Mouse (Mus musculus) kidney, postnatal 14 days (tissue): Measurements from ENCODE around the gene Frmpd1.
A peak's percentile ranks its signal among the peaks of the same experiment; 100 is the strongest.

Experiments used
- DNase-seq: peaks from one replicate; pipeline ENCODE4 v3.0.0; 2022; ENCODE audit warnings: mixed read lengths

Frmpd1 gene

DNA sequence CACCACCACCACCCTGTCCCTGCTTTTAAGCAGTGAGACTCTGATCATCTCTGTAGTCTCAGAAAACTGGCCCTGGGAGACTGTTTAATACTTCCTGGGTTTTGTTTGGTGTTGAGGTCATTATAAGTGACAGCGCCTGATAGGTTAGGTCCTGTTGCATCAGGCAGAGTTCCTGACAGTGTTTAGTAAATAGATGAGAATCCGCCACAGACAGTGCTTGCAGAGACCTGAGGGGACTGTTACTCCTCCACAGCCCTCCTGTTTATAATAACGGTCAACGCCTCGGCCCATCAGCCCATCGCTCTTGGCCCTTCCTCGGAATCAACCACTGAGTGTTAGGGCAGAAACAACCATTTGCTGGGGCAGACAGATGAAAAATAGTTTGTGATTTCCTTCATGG lies 57.5 kb downstream of the Frmpd1 start:
- DNase-seq = no peak

DNA sequence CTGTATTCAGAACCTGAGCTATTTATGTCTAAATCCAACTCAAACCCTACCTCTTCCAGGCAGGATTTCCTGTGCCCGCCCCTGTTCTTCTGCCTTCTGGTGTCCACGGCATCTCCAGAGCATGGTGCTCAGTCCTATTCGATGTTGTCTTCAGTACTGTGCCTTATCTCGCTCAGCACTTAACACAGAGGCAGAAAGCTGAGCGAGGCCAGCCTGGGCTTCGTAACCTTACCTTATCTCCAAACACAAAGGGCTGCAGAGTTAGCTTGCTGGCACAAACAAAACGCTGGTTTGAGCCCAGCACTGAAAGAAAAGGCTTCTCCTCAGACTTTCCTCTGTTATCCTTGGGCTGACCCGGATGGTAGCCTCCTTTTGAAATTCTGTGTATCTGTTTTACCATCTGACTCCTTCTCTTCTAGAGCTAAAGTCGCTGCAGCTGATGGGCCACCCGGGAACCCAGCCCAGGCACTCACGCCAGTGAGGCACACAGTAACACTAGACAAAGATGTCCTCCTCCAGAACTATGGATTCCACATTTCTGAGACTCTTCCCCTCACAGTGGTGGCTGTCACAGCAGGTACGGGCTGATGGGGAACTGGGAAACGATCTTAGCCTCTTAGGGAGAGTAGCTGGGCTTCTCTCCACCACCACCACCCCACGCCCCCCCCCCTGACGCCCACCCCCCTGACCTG lies 58.7 kb downstream of the Frmpd1 start:
- DNase-seq = no peak

DNA sequence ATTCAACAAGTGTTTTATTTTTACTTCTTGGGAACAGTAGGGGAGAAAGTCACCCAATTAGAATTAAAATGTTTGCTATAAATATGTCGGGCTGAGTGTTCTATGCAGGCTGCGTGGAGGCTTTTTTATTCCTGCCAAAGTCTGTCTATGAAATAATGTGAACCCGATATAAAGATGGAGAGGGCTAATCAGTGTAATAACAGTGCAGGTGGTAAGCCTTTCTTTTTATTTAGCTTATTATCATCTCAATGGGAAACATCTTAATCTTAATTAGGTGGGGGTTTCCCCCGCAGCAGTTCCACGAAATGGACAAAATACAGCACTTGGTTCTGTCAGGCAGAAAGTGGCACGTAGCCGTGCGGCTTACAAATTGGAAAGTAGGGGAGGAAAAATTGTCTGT lies 66.6 kb downstream of the Frmpd1 start:
- DNase-seq = no peak

DNA sequence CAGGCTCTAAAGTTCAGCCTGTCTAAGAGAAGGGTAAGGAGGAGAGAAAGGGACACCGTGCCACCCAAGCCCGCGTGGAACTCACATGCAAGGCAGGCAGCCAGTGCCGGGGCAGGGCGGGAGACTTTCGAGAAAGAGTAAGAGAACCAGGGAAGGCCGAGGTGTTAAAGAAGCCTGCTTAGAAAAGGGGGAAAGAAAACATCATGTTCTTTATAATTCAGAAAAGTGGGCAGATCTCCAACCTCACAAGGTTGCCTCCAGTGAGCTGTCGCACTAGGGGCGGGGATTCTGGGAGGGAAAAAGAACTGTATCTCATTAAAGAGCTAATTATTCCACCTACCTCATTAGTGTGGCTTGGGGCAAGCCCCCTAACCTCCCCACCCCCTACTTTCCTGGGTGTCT lies 68.2 kb downstream of the Frmpd1 start:
- DNase-seq = no peak

DNA sequence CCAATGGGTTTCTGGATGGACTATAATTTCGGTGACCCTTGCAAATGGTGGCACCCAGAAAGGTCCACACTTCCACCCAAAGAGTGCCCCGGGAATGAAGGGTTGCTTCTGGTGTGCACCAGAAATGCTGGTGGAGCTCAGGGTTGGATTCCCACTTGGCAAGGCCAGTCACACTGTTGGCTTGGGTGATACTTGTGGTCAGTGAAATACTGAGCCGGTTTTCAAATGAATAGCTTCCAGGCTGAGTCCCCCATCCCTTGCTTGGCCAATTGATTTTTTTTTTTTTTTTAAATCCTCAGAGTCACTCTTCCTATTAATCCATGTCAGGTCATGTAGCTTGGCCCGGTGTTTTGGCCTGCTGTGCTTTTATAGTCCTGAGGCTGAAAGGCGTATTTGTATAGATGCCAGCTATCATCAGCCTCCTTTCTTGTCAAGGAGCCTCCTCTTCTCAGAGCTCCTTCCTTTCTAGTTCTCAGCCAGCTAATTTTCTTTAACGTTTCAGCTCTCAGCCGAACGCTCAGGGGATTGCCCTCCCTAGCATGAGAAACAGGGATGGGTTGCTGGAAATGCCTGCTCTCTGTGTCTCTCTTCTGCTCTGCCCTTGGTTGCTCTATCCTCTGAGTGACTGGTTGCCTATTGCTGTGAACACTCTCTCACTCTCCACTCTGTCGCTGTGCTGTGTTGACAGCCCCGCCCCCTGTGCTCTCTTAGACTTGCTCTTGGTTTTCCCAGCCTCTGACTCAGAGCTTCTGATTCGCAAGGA lies 69.3 kb downstream of the Frmpd1 start:
- DNase-seq = no peak

DNA sequence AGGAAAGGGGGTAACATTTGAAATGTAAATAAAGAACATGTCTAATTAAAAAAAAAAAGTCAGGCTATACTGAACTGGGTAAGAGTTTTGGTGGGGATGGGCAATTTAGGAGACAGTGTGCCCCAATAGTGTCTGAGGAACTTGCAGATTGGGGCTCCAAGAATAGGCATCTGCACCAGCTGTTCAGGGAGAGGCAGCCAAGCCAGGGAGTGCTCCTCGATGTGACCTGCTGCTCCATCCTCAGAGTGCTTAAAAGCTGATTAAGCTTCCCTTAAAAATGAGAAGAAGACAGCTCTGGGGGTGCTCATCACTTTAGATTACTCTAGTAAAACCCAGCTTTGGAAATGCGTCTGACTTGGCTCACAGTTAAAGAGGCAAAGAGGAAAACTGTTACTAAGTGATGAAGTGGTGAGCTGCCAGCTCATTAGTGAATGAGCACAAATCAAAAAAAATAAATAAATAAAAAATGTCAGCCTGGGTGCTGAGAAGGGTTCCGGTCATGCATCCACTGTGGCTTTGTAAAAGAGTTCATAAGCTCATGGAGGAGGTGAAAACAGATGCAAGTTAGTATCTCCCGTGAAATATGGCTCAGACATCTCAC lies 74.7 kb downstream of the Frmpd1 start:
- DNase-seq = no peak

DNA sequence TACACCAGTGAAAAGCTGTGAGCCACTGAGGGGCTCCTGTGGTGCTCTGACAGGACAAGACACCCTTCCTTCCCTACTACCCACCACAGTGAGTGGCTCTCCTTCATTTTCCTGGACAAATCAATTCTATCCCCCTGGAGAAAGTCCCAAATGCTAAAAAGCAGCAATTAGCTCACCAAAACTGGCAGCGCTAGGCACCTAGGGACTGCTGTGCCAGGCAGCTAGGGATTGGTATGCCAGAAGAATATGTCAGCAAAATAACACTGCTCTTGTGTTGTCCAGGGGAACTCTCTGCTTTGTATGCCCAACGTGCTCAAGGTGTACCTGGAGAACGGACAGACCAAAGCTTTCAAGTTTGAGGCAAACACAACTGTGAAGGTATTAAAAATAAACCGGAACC lies 76.9 kb downstream of the Frmpd1 start:
- no peak for DNase-seq

DNA sequence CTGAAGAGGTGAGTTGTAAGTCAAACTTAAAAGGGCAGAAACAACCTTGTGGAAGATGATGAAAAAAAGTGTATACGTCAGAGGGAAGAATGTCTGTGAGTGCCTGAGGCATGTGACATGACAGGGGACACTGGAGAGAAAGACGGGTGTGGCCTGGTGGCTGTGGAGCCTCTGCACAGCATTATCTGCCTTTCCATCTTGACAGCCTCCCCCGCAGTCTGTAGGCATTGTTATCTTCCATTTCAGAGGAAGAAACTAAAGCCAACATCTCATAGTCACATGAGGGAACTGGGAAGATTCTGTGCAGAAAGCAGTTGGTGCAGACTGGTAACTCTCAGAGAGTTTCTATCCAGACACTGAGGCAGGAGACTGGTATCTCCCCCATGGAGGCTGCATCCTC lies 83.2 kb downstream of the Frmpd1 start:
- DNase-seq = no peak

DNA sequence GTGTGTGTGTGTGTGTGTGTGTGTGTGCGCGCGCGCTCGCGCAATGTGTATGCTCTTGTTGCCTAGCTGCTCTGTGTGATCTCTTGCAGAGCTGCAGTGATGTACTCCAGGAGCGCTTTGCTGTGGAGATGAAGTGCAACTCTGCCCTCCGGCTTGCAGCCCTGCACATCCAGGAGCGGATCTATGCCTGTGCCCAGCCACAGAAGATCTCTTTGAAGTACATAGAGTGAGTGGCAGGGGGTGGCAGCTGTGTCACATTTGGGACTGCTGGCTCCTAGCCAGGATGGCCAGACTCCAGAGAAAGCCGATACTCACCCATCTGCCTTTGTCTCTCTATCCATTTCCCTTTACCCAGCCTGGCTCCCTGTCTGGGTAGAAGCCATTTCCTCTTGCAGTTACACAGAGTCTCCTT lies 86.4 kb downstream of the Frmpd1 start:
- DNase-seq = peak; percentile 57

DNA sequence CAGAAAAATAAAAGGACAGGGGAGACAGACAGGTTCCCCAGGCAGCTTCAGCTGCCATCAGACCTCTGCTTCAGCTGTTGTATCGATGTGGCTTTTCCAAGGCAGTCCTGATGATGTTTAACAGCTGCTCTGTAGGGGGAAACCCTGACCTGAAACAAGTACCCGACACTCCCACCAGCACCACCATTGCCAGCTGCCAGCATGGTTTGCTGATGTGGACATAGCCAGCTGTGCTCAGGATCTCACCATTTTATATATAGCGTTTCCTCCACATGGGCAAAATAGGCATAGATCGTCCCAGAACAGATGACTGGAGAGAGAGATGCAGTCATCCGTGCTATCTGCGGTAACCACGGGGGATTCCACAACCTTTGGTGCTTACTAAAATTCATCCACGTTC lies 91.1 kb downstream of the Frmpd1 start:
- no peak for DNase-seq

DNA sequence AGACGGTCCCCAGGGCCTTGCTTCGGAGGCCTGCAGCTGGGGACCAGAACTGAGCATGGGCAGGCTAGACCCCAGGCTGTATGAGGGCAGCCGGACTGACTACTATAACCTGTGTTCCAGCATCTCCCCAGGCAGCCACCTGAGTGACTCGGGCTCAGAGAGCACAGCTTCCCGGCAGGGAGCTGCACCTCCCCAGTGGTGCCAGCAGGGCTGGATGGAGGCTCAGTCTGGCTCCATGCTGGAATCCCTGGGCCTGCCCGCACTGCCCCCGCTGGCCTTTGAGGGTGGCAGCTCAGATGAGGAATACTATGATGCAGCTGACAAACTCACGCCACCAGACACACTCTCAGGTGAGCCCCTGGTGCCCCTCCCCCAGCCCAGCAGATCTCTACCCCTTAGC lies 94.6 kb downstream of the Frmpd1 start:
- DNase-seq = no peak

DNA sequence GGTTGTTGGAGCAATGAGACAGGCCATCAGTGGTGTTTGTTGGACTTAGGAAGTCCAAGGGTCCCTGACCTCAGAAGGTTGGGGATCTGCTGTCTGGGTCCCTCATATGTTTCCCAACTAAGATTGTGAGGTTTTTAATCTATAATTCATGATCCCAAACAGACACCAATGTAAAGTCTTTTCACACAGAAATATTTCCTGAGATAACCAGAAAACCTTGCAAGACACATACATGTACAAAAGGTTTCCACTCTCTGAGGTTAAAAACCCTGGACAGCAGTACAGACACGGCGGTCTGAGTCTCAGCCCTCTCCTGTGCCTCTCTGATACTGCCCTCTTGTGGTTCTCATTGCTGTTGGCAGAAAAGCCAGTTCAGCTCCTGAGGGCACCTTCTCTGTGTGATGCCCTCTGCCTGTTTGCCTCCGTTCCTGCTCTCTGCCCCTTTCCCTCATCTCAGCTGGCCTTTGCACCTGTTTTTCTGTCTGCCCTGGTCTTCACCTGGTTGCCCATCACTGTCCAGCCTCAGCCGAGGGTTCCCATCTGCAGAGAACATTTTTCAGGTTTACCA lies 95.4 kb downstream of the Frmpd1 start:
- peak; percentile 76 for DNase-seq

DNA sequence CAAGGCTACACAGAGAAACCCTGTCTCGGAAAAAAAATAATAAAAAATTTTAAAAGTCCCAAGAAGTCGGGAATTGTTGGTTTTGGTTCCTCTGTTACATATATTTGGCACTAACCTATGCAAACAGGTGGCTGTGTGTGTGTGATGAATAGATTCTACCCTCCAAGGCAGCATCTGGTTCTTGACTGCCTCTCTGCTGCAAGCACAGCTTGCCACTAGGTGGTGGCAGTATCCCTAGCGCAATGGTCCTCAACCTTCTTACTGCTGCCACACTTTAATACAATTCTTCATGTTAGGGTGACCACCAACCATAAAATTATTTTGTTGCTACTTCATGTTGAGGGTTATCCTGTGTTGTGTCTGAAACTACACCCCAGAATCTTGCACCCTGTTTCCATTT lies 101.6 kb downstream of the Frmpd1 start:
- DNase-seq = no peak

DNA sequence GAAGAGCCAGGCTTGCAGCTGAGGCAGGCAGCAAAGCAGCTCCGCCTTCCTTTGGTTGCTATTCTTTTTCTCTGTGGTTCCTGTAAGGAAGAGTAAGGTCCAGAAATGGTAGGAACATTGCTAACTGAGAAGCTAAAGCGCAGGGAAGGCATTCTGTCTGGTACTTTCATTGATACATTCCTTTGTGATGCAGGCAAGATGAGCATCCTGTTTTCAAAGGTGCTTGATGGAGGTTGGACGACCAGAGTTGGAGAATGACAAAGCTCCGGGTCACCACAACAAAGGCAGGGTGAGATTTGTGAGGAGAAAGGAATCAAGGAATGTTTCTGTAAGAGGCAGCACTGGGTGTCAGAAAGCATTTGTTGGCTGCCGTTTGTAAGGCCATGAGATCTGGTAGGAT lies 103.2 kb downstream of the Frmpd1 start:
- DNase-seq = no peak

DNA sequence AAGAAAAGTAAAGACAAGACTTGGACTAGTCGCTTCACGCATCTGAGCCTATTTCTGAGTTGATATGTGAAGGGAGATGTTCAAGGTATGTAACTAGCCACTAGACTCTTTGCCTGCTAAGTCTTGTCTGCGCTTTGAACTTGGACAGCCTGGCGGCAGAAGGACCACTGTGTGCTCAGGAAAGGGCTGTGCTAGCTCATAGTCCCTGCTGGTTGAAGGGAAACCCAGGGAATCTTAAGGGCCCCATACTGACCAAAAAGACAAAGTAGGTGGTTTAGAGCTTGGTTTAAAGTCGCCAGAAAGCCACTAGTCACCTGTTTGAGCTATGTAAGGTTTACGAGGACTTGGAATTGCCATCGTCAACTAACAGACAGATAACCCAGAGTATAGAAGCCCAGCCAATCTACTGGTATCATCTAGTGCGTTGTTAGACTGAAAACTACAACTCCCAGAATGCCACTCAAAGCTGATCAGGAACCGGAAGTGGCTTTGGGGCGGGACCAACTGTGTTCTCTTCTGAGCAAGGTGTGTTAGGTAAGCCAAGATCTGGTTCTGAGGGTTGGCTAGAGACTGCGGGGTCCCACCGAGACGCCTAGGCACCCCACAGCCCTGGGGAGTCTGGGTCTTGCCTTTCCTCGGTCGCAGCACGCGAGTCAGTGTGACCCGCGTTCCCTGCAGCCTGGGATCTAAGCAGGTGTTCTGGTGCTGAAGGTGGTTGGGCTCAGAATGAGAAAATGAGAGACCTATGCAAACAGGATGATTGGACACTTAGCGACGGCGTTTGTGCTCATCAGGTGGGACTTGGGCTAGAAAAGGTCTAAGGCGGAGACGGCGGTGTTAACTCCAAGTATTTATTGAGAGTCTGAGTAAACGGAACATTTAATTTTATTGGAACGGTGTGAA lies 112.2 kb downstream of the Frmpd1 start, which contains the start of gene Trmt10b:
Trmt10b (plus strand) TSS at position 466 of the 903 bp plus-strand sequence.
- peak; percentile 83 for DNase-seq

DNA sequence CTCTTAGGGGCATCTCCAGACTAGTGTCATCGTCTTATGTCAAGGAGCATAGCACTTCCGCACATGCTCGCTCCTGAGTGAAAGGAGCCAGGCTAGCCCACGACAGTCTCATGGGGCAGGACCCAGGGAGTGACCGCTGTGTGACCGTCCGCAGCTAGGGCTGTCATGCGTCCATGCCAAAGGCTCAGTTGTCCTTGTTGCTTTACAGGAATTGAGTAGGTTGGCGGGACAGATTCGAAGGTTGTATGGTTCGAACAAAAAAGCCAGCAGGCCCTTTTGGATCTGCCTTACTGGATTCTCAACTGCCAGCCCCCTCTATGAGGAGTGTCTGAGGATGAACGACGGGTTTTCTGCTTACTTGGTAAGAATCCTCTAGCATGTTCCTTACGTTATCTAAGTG lies 120.9 kb downstream of the Frmpd1 start:
- DNase-seq = no peak

DNA sequence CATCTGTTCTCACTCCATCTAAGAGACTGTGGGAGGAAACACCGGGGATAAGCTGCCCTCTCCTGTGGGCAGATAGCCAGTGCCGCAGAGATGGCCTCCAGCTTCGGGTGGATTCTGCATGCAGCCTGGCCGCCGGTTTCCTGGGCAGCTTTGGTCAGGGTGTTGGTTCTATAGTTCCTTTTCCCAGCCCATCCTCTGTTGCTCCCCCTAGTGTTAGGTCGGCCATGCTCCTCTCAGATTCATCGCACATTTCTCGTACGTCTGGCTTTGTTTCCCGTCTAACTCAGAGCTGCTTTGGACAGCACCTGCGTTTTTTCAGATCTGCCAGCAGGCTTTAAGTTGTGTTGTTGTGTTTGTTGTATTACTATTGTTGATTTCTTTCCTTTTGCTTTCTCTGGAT lies 123.4 kb downstream of the Frmpd1 start:
- DNase-seq = peak; percentile 20

DNA sequence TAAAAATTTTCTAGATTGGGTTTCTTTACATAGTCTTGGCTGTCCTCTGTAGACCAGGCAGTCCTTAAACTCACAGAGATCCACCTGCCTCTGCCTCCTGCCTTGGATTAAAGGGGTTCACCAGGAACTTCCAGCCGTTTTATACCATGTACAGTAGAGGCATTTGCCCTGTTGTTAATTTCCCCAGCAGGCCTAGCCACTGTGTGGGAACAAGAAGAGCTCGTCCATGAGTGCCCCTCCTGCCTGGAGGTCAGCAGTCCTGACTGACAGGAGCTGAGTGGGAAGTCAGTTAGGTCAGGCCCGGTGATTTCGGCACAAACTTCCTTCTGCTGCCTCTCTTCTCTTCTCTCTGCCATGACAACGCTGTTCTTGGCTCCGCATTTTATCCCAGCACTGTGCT lies 123.9 kb downstream of the Frmpd1 start:
- no peak for DNase-seq

DNA sequence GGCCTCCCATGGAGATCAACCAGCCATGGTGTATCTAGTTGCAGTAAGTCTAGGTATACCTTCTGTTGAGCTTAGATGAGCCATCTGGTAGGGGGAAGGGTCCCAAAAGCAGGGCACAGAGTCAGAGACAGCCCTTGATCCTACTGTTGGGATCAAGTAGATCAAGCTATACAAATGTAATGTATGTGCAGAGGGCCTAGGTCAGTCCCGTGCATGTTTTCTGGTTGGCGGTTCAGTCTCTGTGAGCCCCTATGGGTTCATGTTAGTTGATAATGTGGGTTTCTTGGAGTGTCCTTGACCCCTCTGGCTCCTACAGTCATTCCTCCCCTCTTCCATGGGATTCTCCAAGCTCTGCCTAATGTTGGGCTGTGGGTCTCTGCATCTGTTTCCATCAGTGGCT lies 126.4 kb downstream of the Frmpd1 start:
- DNase-seq = no peak

DNA sequence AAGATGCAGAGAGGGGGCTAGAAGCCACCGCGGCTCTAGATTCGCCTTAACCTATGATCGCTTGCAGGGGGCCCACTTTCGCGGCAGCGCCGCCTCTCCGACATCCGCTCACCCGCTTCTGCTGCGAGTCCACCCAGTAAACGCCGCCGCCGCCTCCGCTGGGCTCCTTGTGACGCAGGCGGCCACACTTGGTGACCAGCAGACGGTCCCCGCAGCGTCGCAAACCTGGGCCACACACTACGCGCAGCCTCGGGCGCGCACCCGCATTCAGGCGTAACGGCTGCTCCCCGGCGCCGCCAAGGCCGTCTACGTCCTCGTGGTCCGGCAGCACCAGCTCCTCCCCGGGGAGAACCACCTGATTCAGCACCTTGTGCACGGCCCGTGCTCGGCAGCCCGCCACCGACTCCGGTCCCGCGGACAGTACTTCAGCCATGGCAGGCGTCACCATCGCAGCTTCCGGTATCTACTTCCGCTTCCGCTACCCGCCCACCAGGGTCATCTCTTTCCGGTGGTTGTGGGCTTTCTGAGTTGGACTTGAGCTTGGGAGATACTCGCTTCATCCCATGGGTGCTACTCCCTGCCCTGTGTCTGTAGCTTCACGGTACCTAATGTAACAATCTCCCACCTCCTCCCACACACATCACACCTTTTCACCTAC lies 135.6 kb downstream of the Frmpd1 start:
- DNase-seq = peak; percentile 90

DNA sequence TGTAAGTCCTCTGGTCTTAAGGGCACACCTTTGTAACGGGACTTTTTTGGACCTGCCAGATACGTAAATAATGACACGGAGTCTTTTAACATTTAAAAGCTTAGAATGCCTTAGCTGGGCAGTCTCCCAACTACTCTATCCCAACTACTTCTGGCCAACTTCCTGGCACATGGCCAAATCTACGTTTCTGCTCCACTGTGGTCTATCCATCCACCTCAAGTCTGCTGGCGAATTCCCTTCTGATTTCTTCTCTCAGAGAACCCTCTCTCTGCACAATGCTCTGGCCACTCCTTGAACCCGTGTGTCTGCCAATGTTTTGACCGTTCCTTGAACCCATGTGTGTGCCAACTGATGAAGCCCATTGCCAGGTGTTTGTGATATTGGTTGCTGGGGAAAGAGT lies 146.5 kb downstream of the Frmpd1 start:
- no peak for DNase-seq

DNA sequence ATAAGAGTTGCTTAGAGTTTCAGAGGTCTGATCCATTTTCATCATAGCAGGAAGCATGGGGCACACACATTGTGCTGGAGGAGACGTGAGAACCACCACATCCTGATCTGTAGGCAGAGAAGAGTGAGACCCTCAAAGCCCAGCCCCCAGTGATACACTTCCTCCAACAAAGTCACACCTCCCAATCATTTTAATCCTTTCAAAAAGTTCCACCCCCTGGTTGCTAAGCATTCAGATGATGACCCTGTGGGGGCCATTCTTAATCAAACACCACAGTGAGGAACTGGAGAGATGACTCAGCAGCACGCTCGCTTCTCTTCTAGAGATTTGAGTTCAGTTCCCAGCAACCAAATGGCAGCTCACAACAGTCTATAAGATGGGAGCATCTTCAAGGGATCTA lies 147.8 kb downstream of the Frmpd1 start:
- DNase-seq = no peak
